Mouse (Mus musculus) megakaryocyte progenitor cell, adult 5-6 weeks (primary cell): ENCODE data around the gene Scrg1. TPM values are rescaled to one million over a fixed set of nuclear protein-coding genes. Genes with fewer than 3 reads are reported as not detected.
A peak's percentile ranks its signal among the peaks of the same experiment; 100 is the strongest.
"Not testable (repeated sequence)": the region's sequence is repeated elsewhere in the genome, so short reads cannot be mapped to it uniquely, and the experiment has no call there.

Experiments
- ATAC-seq: replicated peaks from 2 replicates; pipeline ENCODE4 v1.8.0; 2016; ENCODE audit warnings: mild to moderate bottlenecking, moderate TSS enrichment, inconsistent platforms; ENCODE audit not compliant: poor library complexity
- total RNA-seq, 2 experiments: library from RNA; stranded (forward) in 1 of 2; stranded (reverse) in 1 of 2; fragments of 157-497, 149-512 nt in 1 of 2; fragments of 200-1000 nt in 1 of 2; gene quantifications; 2 replicates each; pipeline versions ENCODE4 v1.2.3 to v1.2.4; 2015 to 2017

Gene Scrg1
- total RNA-seq, 2 experiments from 2014 or later = 1.6 TPM; not detected in 1

DNA sequence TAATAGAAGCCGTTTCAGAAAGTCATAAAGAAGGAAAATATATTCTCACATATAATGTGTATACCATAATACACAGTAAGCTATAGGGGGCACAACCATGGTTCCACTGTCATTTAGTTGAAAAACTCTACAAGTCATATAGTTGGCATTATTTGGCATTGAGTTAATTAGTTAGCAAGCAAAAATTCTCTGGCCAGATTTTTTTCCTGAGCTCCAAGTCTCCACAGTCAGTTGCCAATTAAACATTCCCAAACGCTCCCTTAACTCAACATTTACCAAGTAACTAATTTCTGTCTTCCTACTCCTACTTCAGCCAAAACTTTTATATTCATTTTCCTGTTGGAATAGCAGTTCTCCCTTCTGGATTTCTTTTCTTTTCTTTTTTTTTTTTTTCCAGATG is 2.4 kb upstream of the Scrg1 start:
- ATAC-seq = no peak

DNA sequence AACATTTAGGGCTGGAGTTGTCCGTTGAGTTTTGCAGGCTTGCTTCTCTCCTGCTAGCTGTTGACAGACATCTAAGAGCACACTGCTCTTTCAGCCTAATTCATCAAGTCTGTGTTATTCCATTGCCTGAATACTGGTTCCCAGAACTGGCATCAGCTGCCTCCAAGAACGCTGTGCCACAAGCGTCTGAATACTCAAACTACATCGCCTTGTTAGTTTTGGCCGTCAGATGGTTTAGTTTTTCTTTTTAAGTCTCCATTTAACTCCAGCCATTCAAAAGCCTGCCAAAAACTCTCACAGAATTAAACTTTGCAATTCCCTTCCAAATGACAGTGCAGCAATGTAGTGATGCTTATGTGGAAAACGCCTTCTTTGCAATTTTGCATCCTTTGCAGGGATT is 1.4 kb downstream of the Scrg1 start:
- no peak for ATAC-seq

DNA sequence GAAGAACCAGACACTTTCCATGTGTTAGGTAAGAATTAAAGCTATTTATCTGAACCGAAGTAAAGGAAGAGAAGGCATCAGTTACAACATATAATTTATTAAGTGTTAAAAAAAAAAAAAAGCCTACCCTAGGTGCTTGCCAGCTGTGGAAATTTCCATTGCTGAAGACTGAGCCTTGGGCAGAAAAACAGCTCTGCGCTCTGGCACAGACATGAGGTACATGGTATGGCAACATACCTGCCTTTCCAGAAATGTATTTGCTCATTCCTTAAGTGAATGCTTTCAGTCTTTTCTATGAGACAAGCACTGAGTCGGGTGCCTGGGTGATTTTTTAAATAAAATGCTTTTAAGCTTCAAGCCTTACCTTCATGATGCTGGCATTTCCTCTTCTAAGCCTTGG is 2.2 kb downstream of the Scrg1 start:
- no peak for ATAC-seq

DNA sequence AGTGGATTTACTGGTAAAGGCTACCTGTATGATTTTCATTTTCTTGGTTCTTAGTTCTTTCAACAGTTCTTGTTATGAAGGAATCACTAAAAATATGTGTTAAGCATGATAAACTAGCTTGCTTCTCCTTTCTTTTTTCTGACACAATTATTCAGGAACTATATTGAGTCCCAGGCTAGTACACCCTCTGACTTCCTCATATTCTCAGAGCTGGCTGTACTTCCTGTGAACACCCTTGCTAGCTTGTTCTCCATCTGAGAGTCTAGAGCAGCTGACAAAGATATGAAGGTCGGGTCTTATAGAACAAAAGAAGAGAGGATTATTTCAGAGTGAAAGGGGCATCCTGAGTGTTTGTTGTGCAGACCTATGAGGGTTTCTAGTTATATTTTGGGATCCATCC is 7.1 kb downstream of the Scrg1 start:
- ATAC-seq = peak; percentile 98

DNA sequence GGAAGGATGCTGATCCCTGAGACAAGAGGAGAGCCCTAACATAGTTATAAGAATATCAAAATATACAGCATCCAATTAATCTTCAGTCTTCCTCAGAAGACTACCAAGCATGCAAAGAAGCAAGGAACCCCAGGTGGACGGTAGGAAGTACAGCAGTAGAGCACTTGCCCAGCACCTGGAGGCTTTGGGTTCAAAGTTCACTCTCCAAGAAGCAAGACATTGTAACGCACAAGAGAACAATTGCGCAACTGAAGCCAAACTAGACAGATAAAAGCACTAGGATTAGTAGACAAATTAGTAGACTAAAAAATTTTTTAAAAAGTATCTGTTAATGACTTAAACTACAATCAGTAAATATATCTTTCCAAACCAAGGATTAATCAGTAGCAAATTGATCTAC is 8.0 kb downstream of the Scrg1 start:
- ATAC-seq = no peak

DNA sequence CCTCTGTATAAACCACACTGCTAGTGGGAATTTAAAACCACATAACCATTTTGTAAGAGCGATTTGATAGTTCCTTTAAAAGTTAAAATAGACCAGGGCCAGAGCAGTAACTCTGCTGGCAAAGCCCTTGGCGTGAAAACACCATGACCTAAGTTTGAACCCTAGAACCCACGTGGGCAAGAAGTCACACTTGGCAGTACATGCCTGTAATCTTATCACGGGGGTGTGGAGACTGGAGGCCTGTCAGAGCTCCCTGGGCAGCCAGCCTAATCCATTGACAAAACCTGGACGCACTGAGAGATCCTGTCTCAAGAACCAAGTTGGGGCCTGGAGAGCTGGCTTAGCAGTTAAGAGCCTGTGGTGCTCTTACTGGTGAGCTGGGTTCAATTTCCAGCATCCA is 12.9 kb downstream of the Scrg1 start:
- ATAC-seq = peak; percentile 92

DNA sequence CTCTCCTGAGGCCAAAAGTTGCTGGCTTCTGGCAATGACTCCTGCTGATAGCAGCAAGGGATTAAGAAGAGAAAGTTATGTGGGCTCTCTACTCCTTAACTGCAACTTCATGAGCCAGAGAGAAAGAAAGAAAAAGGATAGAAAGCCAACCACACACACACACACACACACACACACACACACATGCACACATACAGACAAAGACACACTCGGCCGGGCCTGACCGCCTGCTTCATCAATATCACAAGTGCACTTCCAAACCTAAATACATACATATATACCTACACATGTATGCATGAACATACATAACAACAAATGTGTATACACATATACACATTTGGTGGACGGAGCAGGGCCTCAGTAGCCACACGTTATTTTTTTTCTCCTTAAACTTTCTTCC is 15.1 kb downstream of the Scrg1 start:
- ATAC-seq = no peak

DNA sequence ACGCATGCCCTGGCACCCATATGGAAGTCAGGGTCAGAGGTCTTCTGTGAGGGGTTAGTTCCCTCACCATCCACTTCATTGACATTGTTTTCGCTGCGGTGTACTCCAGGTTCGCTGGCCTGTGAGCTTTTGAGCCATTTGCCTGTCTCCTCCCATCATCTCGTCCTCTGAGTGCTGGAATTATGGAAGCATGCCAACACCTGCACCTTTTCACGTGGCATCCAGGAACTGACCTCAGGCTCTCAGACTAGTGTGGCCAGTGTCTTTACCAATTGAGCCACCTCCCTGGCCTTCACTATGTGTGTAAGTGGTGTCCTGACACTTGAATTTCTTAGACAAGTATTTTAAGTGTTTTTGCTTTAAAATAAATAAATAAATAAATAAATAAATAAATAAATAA is 18.0 kb downstream of the Scrg1 start:
- ATAC-seq = no peak

DNA sequence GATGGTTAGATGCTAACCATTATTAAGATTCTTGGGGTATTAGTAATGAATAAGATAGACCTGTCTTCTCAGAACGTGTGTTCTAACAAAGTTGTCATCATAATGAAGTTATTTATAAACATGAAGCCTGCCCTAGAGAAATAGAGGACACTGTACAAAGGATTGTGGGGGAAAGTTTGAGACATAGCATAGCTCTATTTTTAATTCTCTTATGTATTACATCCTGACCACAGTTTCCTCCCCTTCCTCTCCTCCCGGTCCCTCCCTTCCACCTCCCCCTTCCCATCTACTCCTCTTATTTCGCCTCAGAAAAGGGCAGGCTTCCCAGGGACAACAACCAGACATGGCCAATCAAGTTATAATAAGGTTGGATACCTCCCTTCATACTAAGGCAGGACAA is 22.7 kb downstream of the Scrg1 start:
- no peak for ATAC-seq

DNA sequence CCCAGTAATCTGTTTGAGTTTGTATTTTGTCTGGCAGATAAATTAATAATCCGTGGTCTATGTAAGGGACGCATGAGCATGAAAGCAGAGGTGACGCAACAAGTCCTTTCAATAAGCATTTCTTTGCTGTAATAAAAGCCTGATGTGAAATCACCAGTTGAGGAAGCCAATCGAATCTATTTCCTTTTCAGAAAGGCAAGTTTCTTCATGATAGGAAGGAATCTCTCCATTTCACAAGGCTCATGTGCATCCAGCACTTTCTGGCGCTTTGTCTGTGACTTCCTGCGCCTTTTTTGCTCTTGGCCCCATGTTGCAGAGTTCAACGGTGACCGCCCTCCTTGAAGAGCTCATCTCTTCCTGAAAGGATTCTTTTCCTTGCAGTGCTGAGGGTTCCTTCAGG is 24.0 kb downstream of the Scrg1 start:
- peak; percentile 81 for ATAC-seq

DNA sequence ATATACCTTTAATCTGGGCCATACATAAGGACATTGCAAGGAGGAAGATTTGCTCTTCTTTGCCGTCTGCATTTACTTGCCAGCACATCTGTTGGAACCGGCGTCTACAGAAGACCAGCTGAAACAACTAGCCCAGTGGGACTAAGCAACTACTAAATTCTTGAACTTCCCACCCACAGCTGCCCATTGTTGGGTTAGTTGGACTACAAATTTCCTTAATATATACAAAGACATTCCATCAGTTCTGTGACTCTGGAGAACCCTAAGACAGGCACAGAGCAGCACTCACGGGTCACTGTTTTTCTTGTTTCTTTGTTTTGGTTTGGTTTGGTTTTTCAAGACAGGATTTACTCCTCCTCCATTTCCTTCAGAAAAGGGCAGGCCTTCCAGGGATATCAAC is 24.9 kb downstream of the Scrg1 start:
- ATAC-seq = no peak

DNA sequence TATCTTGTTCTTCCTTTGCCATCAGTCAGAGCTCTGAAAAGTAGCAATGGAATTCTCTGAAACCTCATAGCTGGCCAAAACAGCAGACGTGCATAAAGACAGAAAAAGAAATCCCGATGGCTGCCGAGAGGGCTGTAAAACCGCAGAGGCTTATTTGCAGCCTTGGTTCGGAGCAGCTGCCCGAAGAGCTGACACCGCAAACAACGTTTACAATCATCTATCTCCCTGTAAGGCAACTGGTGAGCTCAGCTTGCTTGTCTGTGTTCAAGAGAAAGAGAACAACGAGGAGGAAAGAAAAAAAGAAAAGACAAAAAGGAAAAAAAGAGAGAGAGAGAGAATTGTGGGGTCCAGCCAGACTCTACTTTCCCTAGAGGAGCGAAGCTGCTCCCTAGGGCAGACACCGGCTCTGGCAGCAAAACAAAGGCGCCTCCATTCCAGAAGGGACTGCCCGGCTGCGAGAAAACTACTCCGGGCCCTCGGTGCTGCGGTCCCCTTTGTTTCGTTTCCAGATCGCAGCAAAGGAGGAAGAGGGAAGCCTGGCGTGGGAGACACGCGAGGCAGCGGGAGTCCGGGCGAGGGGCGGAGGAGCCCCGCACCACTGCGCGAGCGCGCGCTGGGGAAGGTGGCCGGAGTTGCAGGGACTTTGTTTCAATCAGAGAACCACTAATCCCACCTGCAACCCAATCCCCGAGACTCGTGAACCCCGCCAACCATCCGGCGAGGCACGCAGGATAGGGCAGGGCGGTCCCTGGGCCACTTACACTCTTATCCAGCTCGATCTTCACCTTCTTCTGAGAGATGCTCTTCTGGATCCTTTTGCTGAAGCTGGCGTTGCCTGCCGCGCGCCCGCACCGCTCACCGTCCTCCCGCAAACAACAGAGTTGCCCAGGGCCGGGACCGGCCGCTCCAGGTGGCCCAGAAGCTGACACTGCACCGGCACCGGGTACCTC is 31.0 kb downstream of the Scrg1 start:
- ATAC-seq = peak; percentile 29

DNA sequence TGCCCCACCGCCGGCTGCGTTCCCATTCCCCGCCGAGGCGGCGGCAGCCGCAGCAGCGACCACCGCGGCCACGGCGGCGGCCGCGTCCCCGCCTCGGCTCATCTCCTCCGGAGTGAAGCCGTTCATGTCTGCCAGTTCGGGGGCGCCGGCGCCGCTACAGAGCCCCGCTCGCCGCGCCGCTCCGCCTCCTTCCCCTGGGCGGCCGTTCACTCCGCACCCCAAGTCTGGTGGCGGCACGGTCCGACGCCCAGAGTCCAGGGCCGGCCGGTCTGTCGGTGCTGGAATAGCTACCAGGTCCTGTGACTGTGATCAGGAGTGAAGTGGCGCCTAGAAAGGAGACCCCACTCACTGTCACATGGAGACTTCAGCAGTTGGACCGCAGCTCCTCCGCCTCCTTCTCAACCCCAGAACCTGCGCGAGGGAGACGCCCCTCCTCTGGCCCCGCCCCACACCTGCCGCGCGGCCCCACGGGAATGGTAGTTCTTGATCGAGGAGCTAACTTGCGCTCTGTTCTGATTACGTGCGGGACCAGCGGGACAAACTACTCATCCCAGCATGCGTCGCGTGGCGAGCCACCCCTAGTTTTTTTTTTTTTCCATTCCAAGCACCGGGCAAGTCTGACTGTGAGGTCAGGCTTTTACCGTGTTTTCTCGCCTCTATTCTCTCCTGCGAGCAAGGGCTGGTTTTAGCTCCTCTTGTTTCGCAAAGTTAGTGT is 31.9 kb downstream of the Scrg1 start, which contains the start of gene Sap30:
TSS of gene Sap30 (minus strand) at position 420 of the 715 bp plus-strand sequence.
- peak; percentile 84 for ATAC-seq

DNA sequence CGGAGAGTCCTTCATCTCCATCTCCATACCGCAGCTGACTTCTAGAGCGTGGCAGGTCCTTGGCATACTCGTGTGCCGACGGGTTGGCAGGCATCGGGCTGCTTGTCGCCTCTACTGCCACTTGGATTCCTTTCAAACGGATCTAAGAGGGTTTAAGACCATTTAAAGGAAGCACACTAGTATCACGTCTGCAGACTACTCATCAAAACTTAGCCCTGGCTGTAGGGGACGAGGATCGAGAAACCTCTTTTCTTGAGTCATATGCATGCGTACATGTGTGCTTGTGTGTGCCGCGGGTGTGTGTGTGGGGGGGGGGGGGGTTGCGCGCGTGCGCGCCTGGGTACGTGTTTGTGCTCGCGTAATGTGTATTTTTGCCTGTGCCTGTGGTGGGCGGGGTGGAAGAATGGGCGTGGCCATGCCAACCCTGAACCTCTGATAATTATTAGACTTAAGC is 32.6 kb downstream of the Scrg1 start:
- ATAC-seq = peak; percentile 59

DNA sequence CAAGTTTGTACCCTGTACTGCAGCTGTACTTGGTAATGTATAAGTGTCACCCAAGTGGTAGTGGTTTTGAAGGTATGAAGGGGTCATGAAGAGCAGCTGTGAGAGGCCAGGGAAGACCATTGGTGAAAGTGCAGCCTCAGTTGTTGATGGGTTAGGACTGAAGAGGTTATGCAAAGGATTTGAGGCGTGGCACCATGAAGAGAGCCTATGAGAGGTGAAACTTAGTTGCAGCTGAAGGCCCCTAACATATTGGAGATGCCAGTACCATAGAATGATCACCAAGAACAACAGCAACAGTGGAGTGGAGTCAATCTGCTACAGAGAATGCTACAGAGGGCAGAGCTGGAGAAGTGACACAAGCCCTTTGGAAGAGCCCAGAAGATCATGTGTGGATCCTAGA is 33.6 kb downstream of the Scrg1 start:
- no peak for ATAC-seq

DNA sequence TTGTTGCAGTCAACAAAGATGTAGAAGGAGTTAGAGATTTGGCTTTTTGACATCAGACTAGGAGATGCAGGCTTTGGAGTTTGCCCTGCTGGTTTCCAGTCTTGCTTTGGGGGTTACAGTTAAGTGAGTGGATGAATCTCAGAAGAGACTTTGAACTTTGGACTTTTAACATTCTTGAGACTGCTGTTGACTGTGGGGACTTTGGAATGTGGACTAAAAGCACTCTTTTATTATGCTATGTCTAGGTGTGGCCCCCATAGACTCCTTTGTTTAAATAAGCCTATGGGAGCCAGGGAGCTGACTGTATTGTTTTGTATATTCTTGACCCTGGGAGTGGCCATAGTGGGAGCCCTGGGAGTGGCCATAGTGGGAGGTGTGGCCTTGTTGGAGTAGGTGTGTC is 34.2 kb downstream of the Scrg1 start:
- ATAC-seq = no peak

DNA sequence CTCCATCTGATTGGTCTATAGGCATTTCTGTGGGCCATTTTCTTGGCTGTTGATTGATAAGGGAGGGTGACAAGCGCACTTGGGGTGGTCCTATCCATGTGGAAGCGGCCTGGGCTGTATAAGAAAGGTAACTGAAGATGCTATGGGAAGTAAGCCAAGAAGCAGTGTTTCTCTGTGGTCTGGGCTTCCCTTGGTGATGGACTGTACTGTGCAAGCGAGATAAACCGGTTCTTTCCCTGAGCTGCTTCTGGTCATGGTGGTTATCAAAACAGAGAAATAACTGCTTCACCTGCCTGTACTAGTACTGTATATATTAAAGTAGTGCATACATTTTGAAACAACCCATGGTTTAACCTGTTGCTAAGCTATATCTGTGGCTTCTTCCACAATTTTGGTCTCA is 36.1 kb downstream of the Scrg1 start:
- peak; percentile 21 for ATAC-seq

DNA sequence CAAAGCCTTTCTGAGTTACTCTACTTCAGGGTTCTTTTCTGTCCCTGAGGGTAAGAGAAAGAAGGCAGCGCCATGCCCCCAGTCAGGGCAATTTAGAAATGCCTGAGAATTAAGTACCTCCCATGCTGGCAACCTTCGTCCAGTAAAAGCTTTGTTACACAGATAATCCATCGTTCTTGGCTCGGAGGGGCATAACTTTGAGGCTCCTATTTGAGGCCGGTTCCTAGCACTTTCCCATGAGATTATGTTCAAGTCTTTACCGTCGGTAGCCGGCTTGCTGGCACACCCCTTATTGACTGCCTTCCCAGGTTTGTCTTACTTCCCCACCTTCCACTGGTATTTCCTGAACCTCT is 42.7 kb downstream of the Scrg1 start:
- no peak for ATAC-seq

DNA sequence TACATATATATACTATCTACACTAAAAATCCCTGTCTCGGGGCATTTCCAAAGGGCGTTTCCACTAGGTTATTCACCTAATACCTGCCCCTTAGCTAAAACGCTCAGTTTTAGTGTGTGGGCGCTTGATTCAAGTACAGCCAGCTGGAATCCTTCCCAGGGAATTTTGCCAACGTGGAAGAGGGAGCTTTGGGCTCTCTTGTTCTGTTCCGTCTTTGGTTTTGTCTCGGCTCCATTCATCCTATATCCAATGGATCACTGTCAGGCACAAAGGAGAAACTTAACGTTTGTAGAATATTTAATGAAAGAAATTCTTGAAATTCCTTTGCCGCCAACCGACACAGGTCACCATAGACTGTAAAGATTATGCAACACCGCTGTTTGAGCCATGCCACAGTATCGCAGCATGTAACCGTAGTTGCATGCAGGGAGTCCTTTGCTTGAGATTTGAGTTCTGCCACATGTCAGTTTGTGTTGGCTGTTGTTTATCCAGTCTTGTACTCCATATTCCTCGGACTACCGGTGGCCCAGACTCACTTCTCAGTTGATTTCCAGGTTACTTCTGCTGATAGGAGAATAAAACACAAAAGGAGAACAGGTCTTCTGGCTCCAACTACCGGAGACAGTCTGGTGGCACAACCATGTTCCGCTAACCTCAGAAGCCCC is 43.3 kb downstream of the Scrg1 start:
- ATAC-seq = no peak

DNA sequence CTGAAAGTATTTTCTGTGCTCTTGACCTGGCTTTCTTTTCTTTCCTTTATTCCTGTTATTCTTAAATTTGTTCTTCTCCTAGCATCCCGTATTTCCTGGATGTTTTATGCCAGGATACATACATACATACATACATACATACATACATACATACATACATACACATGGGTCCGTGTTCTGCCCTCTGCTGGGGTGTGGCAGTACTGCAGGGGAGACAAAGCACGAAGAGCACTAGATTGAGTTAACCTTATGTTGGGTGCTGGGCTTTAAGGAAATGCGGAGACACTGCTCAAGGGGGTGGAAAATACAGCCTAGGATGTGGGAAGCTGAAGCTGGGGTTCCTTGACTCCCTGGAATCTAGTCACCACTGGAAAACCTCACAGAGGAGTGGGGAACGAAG is 47.9 kb downstream of the Scrg1 start:
- peak; percentile 97 for ATAC-seq

DNA sequence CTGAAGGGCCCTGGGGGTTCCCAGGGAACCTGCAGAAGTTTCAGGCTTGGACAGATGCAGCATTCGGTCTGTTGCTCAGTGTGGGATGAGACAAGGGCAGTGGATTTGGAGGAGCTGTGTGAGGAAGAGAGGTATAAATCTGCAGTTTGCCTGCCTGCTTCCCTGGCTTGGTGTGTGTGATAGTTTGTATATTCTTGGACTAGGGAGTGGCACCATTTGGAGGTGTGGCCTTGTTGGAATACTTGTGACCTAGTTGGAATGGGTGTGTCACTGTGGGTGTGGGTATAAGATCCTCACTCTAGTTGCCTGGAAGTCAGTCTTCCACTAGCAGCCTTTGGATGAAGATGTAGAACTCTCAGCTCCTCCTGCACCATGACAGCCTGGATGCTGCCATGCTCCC is 49.8 kb downstream of the Scrg1 start:
- ATAC-seq = not testable (repeated sequence)
